Mouse (Mus musculus): ENCODE measurements around the gene Gm45213. TPM values are rescaled to one million over a fixed set of nuclear protein-coding genes. Genes with fewer than 3 reads are reported as not detected.

Gene Gm45213
- polyA plus RNA-seq, 1 experiment from 2014 or later: not detected

DNA sequence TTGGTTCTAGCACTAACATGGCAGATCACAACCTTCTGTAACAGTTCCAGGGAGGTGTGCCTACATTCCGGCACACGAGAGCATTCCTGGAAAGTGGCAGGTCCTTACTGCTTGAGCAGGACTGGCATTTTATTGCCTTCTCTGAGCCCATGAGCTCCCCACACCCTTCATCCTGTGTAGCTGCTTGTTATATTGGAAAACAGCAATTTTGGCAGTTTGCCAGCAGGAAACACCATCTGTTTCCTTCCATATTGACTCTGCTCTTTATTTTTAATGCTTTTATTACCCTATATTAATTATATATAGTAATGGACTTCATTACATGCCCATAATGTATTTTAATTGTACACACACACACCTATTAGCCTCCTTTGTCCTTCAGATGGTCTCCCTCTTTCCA lies 33.0 kb downstream of the Gm45213 start:
- no peak for ATAC-seq (ENCODE audit: low read depth)
- Histone ChIP-seq H3K4me1 (ENCODE audit: control insufficient read depth, insufficient read depth, low read length) (peaks cover 9% of the 10 kb centered on the region; the same call in 1 of the 2 replicates), H3K4me2 (ENCODE audit: low read depth, low read length) (no peak overlapping the region), H3K27me3 (ENCODE audit: control insufficient read depth, insufficient read depth, low read length) (no peaks in the 10 kb centered on the region), H3K9me3 (ENCODE audit: control insufficient read depth, low read length) (no peaks in the 10 kb centered on the region), H3K27ac (ENCODE audit: low read depth, low read length) (no peak overlapping the region), H3K36me3 (ENCODE audit: control insufficient read depth, insufficient read depth, low read length) (peaks cover 38% of the 10 kb centered on the region), H3K9ac (replicated peaks; ENCODE audit: low read depth, low read length) (no peak overlapping the region), H3K4me3 (ENCODE audit: low read depth, low read length) (no peak overlapping the region)
- WGBS: 54% methylated on average over 2 of the region's 2 CpGs

DNA sequence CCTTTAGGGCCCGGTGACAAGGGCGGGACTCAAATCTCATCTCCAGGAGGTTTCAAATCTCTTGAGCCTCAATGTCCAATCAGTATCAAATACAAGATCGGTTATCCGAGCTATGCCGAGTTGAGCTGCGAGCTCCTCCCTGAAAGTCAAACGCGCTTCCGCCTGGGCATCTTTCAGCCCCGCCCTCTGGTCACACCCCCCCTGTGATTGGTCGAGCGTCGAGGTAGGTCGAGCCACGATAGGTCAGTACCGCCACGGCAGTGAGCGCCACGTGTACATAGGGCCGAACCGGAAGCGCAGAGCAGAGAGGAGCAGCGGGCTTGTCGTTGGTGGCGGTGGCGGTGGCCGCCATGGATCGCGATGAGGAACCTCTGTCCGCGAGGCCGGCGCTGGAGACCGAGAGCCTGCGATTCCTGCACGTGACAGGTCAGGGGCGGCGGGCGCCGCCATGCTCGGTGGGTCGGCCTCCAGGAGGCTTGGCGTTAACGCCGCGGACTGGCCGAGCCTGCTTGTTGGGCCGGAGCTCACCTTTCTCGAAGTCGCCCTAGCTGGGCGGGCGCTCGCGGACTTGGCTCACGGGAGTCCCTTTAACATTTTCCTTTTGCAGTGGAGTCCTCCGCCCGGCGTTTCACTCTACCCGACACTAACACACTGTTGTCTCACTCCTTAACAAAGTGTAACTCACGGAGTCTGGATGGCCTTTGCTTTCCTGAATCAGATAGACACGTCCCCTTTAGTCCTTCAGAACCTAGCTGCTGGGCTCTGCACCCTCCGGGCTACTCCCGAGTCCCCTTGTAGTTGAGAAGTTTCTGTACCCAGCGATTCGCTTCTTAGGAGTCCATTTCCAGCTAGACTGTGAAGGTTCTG lies 36.2 kb downstream of the Gm45213 start, which contains the start of gene Selenos:
Gene Selenos (plus strand): TSS at position 286 of the 867 bp plus-strand sequence.
- H3K36me3 ChIP-seq (ENCODE audit: control insufficient read depth, insufficient read depth, low read length): peaks cover 29% of the 10 kb centered on the region
- peak within 1 kb of the TSS; percentile 72 for H3K27ac ChIP-seq (ENCODE audit: low read depth, low read length)
- H3K4me2 ChIP-seq (ENCODE audit: low read depth, low read length): peak within 1 kb of the TSS; percentile 91
- WGBS: under 1% methylated on average over 65 of the region's 65 CpGs
- H3K27me3 ChIP-seq (ENCODE audit: control insufficient read depth, insufficient read depth, low read length): no peaks in the 10 kb centered on the region
- H3K9ac ChIP-seq (replicated peaks; ENCODE audit: low read depth, low read length): peak within 1 kb of the TSS; percentile 64
- no peaks in the 10 kb centered on the region for H3K9me3 ChIP-seq (ENCODE audit: control insufficient read depth, low read length)
- H3K4me3 ChIP-seq (ENCODE audit: low read depth, low read length): peak within 1 kb of the TSS; percentile 79
- peak; percentile 100 for ATAC-seq (ENCODE audit: low read depth)
- H3K4me1 ChIP-seq (ENCODE audit: control insufficient read depth, insufficient read depth, low read length): peaks cover 10% of the 10 kb centered on the region; the same call in 1 of the 2 replicates

GRCm38 (mm10) chr7:66080231-66080613 lies 36.8 kb downstream of the Gm45213 start:
- H3K9me3 ChIP-seq (ENCODE audit: control insufficient read depth, low read length): no peaks in the 10 kb centered on the region
- H3K4me3 ChIP-seq (ENCODE audit: low read depth, low read length): peak overlapping the region; percentile 79
- H3K27ac ChIP-seq (ENCODE audit: low read depth, low read length): no peak overlapping the region; the same call in 1 of the 2 replicates
- peaks cover 10% of the 10 kb centered on the region; the same call in 1 of the 2 replicates for H3K4me1 ChIP-seq (ENCODE audit: control insufficient read depth, insufficient read depth, low read length)
- peak overlapping the region; percentile 91 for H3K4me2 ChIP-seq (ENCODE audit: low read depth, low read length)
- no peak for ATAC-seq (ENCODE audit: low read depth)
- 40% methylated on average over 5 of the region's 5 CpGs for WGBS
- peaks cover 27% of the 10 kb centered on the region for H3K36me3 ChIP-seq (ENCODE audit: control insufficient read depth, insufficient read depth, low read length)
- no peaks in the 10 kb centered on the region for H3K27me3 ChIP-seq (ENCODE audit: control insufficient read depth, insufficient read depth, low read length)
- peak overlapping the region; percentile 64 for H3K9ac ChIP-seq (replicated peaks; ENCODE audit: low read depth, low read length)

GRCm38 (mm10) chr7:66083757-66084156 lies 40.4 kb downstream of the Gm45213 start:
- H3K9me3 ChIP-seq (ENCODE audit: control insufficient read depth, low read length): no peaks in the 10 kb centered on the region
- no peak overlapping the region for H3K4me2 ChIP-seq (ENCODE audit: low read depth, low read length)
- H3K4me1 ChIP-seq (ENCODE audit: control insufficient read depth, insufficient read depth, low read length): peaks cover 10% of the 10 kb centered on the region; the same call in 1 of the 2 replicates
- ATAC-seq (ENCODE audit: low read depth): no peak
- H3K36me3 ChIP-seq (ENCODE audit: control insufficient read depth, insufficient read depth, low read length): peaks cover 38% of the 10 kb centered on the region
- no peaks in the 10 kb centered on the region for H3K27me3 ChIP-seq (ENCODE audit: control insufficient read depth, insufficient read depth, low read length)
- 92% methylated on average over 6 of the region's 6 CpGs for WGBS
- H3K9ac ChIP-seq (replicated peaks; ENCODE audit: low read depth, low read length): no peak overlapping the region
- H3K4me3 ChIP-seq (ENCODE audit: low read depth, low read length): no peak overlapping the region
- no peak overlapping the region for H3K27ac ChIP-seq (ENCODE audit: low read depth, low read length)

- Histone ChIP-seq H3K36me3 (ENCODE audit: control insufficient read depth, insufficient read depth, low read length) (peaks cover 44% of the 10 kb centered on the region), H3K9me3 (ENCODE audit: control insufficient read depth, low read length) (no peaks in the 10 kb centered on the region), H3K4me1 (ENCODE audit: control insufficient read depth, insufficient read depth, low read length) (peaks cover 10% of the 10 kb centered on the region; the same call in 1 of the 2 replicates), H3K9ac (replicated peaks; ENCODE audit: low read depth, low read length) (no peak overlapping the region), H3K4me2 (ENCODE audit: low read depth, low read length) (no peak overlapping the region), H3K27me3 (ENCODE audit: control insufficient read depth, insufficient read depth, low read length) (no peaks in the 10 kb centered on the region), H3K27ac (ENCODE audit: low read depth, low read length) (no peak overlapping the region), H3K4me3 (ENCODE audit: low read depth, low read length) (no peak overlapping the region)
- WGBS: 87% methylated on average over 7 of the region's 7 CpGs
- ATAC-seq (ENCODE audit: low read depth): no peak
Observed at GRCm38 (mm10) chr7:66084546-66084945, 41.1 kb downstream of the Gm45213 start.

DNA sequence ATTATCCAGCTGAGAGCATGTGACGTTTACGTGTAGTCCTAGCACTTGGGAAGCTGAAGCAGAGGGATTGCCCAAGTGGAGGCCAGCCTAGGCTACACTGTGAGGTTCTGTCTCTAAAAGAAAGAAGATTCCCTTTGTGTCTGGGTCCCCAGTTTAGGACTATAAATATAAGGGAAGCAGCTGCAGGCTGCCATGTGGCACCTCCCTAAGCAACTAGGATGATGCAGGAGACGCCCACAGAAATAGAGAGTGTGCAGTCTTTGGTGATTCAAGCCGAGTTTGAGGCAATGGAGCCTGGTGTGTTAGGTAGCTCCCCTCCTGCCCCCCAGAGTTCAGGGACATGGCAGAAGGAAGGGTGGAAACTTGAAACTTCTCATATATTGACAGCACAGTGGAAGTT lies 44.2 kb downstream of the Gm45213 start:
- no peak overlapping the region for H3K9ac ChIP-seq (replicated peaks; ENCODE audit: low read depth, low read length)
- H3K27ac ChIP-seq (ENCODE audit: low read depth, low read length): no peak overlapping the region
- 95% methylated on average over 4 of the region's 4 CpGs for WGBS
- no peaks in the 10 kb centered on the region for H3K4me1 ChIP-seq (ENCODE audit: control insufficient read depth, insufficient read depth, low read length)
- H3K4me3 ChIP-seq (ENCODE audit: low read depth, low read length): no peak overlapping the region
- H3K4me2 ChIP-seq (ENCODE audit: low read depth, low read length): no peak overlapping the region
- peaks cover 61% of the 10 kb centered on the region for H3K36me3 ChIP-seq (ENCODE audit: control insufficient read depth, insufficient read depth, low read length)
- ATAC-seq (ENCODE audit: low read depth): no peak
- no peaks in the 10 kb centered on the region for H3K9me3 ChIP-seq (ENCODE audit: control insufficient read depth, low read length)
- H3K27me3 ChIP-seq (ENCODE audit: control insufficient read depth, insufficient read depth, low read length): no peaks in the 10 kb centered on the region

DNA sequence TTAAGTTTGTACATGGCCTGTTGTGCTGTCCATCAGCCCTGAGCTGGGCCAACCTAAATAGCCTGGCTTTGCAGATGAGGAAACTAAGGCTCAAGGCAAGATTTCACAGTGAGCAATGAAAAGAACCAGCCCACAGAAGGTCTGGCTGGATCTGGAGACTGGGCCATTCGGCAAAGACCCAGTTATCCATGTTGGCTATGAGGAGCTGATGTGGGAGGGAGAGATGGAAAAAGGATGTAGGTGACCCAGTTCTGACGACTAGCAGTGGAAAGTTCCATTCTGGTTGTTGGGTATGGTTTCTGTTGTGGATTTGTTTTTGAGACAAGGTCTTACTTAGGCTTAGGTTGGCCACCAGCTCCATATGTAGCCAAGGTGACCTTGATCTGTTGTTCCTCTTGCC lies 44.7 kb downstream of the Gm45213 start:
- H3K36me3 ChIP-seq (ENCODE audit: control insufficient read depth, insufficient read depth, low read length): peaks cover 59% of the 10 kb centered on the region

DNA sequence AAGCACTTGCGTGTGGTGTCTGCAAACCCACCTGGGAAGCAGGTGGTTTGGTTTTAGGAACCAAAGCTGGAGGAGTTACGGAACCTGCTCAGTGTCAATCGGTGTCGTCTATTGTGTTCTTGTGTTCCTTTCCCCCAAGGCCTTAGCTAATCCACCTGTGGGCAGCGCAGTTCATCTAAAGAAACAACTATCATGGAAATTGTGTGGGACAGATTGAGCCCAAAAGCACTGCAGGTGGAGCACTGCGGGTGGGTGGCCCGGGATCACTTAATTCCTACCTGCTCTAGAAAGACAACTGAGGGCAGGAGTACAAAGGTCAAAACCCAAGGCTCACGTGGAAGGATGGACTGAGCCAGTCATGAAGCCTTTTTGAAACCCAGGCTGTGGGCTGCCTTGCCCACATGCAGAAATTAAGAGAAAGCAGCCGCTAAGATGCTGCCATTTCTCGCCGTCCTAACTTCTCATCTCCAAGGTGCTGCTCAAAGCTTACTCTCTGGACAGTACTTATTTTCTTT lies 47.3 kb downstream of the Gm45213 start:
- H3K9me3 ChIP-seq (ENCODE audit: control insufficient read depth, low read length): no peaks in the 10 kb centered on the region

More for the DNA sequence above, 44.7 kb downstream of the Gm45213 start:
- Histone ChIP-seq H3K27me3 (ENCODE audit: control insufficient read depth, insufficient read depth, low read length) (no peaks in the 10 kb centered on the region), H3K9me3 (ENCODE audit: control insufficient read depth, low read length) (no peaks in the 10 kb centered on the region), H3K9ac (replicated peaks; ENCODE audit: low read depth, low read length) (no peak overlapping the region), H3K4me2 (ENCODE audit: low read depth, low read length) (no peak overlapping the region), H3K4me1 (ENCODE audit: control insufficient read depth, insufficient read depth, low read length) (no peaks in the 10 kb centered on the region), H3K27ac (ENCODE audit: low read depth, low read length) (no peak overlapping the region), H3K4me3 (ENCODE audit: low read depth, low read length) (no peak overlapping the region)
- no peak for ATAC-seq (ENCODE audit: low read depth)
- 97% methylated on average over 2 of the region's 2 CpGs for WGBS

DNA sequence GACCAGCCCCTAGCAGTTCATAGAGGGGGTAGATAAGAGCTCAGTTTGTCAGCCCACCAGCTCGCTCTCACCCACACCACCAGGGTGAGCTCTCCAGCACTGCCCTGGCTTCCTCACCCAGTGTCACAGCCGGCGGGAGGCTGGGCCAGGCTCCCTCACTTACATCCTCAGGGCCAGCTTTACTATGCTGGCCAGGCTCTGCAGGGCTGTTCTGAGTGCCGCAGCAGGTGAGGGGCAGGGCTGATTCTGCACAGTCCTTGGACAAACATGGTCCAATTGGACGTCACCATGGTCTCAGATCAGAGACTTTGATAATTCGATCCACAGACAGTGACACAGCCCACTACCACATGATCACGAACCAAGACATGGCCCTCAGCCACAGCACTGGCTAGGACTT lies 48.2 kb downstream of the Gm45213 start:
- no peak for ATAC-seq (ENCODE audit: low read depth)
- H3K4me2 ChIP-seq (ENCODE audit: low read depth, low read length): no peak overlapping the region
- no peaks in the 10 kb centered on the region for H3K27me3 ChIP-seq (ENCODE audit: control insufficient read depth, insufficient read depth, low read length)
- no peak overlapping the region for H3K27ac ChIP-seq (ENCODE audit: low read depth, low read length)
- peaks cover 35% of the 10 kb centered on the region for H3K36me3 ChIP-seq (ENCODE audit: control insufficient read depth, insufficient read depth, low read length)
- H3K4me3 ChIP-seq (ENCODE audit: low read depth, low read length): no peak overlapping the region
- 84% methylated on average over 7 of the region's 7 CpGs for WGBS
- H3K9me3 ChIP-seq (ENCODE audit: control insufficient read depth, low read length): no peaks in the 10 kb centered on the region
- H3K9ac ChIP-seq (replicated peaks; ENCODE audit: low read depth, low read length): no peak overlapping the region
- no peaks in the 10 kb centered on the region for H3K4me1 ChIP-seq (ENCODE audit: control insufficient read depth, insufficient read depth, low read length)

More for the DNA sequence above, 47.3 kb downstream of the Gm45213 start:
- Histone ChIP-seq H3K4me2 (ENCODE audit: low read depth, low read length) (no peak overlapping the region), H3K27ac (ENCODE audit: low read depth, low read length) (no peak overlapping the region), H3K4me3 (ENCODE audit: low read depth, low read length) (no peak overlapping the region), H3K27me3 (ENCODE audit: control insufficient read depth, insufficient read depth, low read length) (no peaks in the 10 kb centered on the region), H3K36me3 (ENCODE audit: control insufficient read depth, insufficient read depth, low read length) (peaks cover 40% of the 10 kb centered on the region), H3K4me1 (ENCODE audit: control insufficient read depth, insufficient read depth, low read length) (no peaks in the 10 kb centered on the region), H3K9ac (replicated peaks; ENCODE audit: low read depth, low read length) (no peak overlapping the region)
- ATAC-seq (ENCODE audit: low read depth): no peak
- 90% methylated on average over 11 of the region's 11 CpGs for WGBS

Measured in neural tube, embryonic 14.5 days (tissue).